Mouse (Mus musculus): Measurements from ENCODE around the gene Slc35g2.

Gene Slc35g2

DNA sequence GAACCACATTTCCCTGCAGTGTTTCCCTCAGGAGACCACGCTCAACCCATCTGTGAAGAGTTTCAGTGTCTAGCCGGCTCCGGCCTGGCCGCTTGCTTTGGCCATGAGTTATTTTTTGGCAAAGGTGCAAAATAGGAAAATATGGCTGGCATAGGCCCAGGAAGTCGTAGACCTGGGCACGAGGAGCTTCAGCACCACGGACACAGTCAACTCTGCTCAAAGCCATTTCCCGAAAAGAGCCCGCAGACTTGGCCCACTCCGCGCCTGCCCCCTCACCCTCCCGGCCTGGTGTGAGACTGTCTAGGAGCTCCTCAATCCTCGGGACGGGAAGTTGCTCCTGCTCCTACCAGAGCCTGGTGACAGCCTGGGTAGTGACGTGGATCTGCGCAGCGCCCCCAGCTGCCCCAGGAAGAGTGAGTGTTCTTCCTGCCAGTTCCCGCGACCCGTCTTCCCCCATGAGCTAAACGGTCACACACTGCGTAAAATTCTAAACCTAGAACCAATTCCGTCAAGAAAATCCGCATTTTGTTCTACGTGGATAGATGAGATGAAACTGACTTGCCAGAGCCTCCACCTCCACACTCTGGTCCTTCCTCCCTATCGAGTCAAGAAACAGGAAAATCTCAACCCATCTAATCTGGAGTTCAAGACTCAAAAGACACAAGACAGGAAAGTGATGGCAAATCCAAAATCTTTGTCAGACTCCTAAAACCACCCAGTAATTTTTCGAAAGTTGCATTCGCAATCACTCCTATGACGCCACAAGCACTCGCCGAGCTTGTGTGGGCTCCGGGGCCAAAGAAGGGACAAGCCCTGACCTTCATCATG is 878 bp downstream of the Slc35g2 start:
- in situ Hi-C loops (cut with MboI; ENCODE audit: low pct_unique_long_range_greater_than_20kb in 1 of 2, low sequenced_read_pairs in 2 of 2, unreplicated experiment in 1 of 2): no loop called here

DNA sequence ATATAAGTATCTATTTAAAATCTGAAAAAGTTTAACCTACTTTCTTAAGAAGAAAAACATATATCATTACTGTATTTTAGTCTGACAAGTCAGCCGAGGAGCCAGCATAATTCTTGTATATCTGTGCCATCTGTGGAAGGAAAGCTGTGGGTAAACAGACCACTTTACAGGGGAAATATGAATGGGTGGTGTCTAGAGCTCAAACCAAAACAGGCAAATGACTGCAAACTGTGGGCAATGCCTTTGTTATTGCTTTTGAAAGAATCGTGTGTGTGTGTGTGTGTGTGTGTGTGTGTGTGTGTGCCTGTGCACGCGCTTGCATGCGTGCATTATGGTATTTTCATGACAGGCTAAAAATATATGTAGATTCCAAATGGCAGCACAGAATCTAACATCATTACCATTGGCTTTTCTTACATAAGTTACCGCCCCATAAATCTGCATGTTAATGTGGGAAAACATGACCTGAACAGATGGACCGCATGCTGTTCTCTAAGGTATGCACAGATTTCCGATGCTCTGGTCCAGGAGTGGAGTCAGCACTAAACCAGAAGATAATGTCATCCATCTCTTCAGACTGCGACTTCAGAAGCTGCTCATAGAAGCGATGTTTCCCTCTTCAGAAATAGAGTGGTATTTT is 10.5 kb downstream of the Slc35g2 start:
- in situ Hi-C loops (cut with MboI; ENCODE audit: low pct_unique_long_range_greater_than_20kb in 1 of 2, low sequenced_read_pairs in 2 of 2, unreplicated experiment in 1 of 2): no loop called here

GRCm38 (mm10) chr9:100558991-100559390 is 11.9 kb downstream of the Slc35g2 start:
- in situ Hi-C loops (cut with MboI; ENCODE audit: low pct_unique_long_range_greater_than_20kb in 1 of 2, low sequenced_read_pairs in 2 of 2, unreplicated experiment in 1 of 2): no loop called here

DNA sequence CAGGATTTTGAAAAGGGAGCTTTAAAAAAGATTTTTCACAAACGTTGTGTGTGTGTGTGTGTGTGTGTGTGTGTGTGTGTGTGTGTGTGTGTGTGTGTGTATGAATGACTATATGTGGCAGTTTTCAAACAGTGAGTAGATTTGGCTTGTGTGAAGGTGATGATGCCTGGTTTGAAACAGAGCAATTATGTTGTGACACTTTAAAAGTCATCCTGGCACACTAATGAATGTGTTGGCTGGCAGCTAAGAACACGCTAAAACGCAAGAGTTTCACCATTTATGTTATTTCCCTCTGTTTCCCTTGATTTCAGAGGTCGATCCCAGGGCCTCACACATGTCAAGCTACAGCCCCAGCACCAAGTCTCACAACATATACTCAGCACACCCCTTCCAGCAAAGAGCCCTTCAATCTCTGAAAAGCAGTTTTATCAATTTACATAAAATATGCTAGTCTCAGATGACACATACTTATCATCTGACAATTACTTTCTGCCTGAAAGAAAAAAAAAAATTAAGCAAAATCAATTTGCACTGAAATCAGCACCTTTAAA is 12.8 kb downstream of the Slc35g2 start:
- in situ Hi-C loops (cut with MboI; ENCODE audit: low pct_unique_long_range_greater_than_20kb in 1 of 2, low sequenced_read_pairs in 2 of 2, unreplicated experiment in 1 of 2): no loop called here

DNA sequence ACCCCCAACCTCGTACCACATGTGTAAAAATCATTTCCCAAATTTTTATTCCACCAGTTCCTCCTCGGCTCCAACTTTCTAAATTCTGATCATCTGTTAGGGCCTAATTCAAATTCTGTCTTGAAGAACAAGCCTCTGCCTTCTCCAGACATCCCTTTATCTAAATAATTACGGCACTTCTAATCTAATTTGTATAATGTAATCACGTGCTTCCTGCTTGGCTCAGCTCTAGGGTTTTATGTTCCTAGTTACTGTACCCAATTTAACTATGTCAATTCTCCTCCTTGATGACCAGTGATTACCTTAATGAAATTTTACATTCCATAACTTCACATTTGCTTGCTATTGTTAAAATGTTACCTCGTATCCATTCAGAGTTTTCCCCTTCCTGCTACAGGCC is 15.2 kb downstream of the Slc35g2 start:
- in situ Hi-C loops (cut with MboI; ENCODE audit: low pct_unique_long_range_greater_than_20kb in 1 of 2, low sequenced_read_pairs in 2 of 2, unreplicated experiment in 1 of 2): no loop called here

DNA sequence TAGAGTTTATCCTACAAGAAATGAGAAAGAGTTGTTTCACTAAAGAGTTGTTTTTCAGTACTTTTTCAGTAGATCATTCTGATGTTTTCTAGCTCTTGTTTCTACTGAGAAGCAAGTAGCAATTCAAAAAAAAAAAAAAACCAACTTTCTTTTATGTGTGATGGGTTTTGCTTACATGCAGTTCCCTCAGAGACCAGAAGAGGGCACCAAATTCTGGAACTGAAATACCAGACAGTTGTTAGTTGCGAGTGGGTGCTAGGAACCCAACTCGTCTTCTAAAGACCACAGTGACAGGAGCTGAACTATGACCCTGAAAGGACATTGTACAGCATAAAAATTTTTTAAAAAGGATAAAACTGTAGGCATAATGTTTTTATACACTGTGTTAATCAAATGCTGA is 22.6 kb downstream of the Slc35g2 start:
- in situ Hi-C loops (cut with MboI; ENCODE audit: low pct_unique_long_range_greater_than_20kb in 1 of 2, low sequenced_read_pairs in 2 of 2, unreplicated experiment in 1 of 2): loop anchor here (25.0 kb wide), 1 partner anchor 364 kb away; no protein-coding TSS in a partner anchor

DNA sequence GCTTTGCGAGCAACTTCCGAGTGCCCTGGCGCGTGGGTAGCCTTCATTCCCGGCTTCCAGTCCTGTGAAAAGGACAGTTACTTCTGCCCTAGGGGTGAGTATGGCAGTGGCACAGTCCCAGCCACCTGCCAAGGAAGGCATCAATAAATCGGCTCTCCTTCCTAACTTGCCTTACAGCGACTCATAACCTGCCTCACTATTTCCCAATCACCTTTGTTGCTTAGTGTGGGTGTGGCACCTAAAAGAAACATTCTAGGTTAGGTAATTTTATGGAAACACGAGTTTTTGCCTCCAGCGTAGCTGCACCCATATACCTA is 24.3 kb downstream of the Slc35g2 start:
- in situ Hi-C loops (cut with MboI; ENCODE audit: low pct_unique_long_range_greater_than_20kb in 1 of 2, low sequenced_read_pairs in 2 of 2, unreplicated experiment in 1 of 2): loop anchor here (25.0 kb wide), 1 partner anchor 366 kb away; no protein-coding TSS in a partner anchor

DNA sequence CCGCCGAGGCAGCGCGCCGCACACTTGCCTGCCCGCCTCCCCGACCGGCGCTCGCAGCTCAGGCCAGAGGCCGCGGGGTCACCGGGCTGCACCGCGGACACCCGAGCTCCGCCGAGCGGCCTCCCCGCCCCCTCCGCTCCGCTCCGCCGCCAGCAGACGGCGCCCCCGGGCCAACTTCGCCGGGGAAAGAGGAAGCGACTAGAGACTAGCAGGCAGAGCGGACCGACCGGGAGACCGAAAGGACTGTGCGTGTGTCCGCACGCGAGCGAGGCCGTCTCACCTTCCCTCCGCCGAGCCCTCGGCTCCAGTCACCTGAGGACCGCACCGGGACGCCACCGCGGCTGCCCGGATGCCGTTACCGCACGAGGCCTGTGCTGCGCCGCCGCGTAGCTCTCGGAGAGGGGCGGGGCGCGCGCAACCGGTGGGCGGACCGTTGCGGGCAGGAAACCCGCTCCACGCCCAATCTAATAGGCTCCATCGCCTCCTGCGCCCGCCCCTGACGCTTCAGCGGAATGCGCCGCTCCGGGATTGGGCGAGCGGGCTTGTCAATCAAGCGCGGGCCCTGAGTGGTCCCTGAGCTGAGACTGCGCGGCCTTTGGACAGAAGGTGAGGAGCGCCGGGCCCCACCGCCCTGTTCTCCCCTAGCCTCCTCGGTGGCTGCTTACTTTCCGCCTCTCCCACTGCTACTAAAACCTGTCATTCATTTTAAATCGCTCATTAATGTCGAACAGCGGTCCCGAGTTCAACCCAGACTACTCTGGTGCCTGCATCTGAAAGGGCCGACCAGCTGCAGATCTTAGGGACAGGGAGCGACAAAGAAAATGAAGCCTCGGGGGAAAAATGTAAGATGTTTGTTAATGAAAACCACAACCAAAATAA is 24.9 kb downstream of the Slc35g2 start, which contains the start of gene Nck1:
Gene Nck1 (minus strand): TSS at position 420 of the 879 bp plus-strand sequence.
- in situ Hi-C loops (cut with MboI; ENCODE audit: low pct_unique_long_range_greater_than_20kb in 1 of 2, low sequenced_read_pairs in 2 of 2, unreplicated experiment in 1 of 2): loop anchor here (25.0 kb wide), 1 partner anchor 366 kb away; no protein-coding TSS in a partner anchor

DNA sequence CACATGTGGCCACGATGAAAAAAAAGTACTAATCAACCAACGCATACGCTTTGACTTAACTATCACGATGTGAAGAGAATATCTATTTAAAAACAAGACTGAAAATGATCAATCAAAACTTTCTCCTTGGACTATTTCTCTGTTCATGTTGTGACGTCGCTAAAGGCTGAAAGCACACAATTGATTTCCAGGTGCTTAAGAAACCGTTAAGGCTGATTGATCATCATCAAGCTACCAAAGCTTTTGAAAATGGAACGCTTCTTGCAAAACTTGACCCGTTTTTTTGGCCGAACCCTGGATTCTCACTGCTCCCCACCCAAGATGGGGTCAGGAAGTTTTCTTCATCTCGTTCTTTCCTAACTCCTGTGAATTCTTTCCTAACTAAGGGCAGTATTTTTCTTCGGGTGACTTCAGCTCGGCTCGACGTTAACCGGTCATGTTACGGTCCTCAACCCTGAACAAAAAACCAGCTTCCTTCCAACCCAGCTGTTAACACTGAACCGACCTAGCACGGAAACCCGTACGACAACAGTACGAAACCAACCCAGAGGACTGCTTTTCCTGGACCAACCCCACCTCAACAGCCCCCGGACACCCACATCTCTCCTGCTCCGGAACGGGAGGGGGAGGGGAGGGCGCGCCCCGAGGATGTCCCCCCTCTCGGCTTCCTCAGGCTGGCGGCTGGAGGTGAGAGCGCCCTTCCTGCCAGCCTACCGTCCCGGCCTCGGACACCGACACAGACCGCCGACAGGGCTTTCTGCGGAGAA is 25.8 kb downstream of the Slc35g2 start:
- in situ Hi-C loops (cut with MboI; ENCODE audit: low pct_unique_long_range_greater_than_20kb in 1 of 2, low sequenced_read_pairs in 2 of 2, unreplicated experiment in 1 of 2): loop anchor here (25.0 kb wide), 1 partner anchor 367 kb away; no protein-coding TSS in a partner anchor

GRCm38 (mm10) chr9:100535618-100536262 is 35.1 kb downstream of the Slc35g2 start:
- in situ Hi-C loops (cut with MboI; ENCODE audit: low pct_unique_long_range_greater_than_20kb in 1 of 2, low sequenced_read_pairs in 2 of 2, unreplicated experiment in 1 of 2): loop anchor here (25.0 kb wide), 1 partner anchor 377 kb away; no protein-coding TSS in a partner anchor

GRCm38 (mm10) chr9:100534686-100535085 is 36.2 kb downstream of the Slc35g2 start:
- in situ Hi-C loops (cut with MboI; ENCODE audit: low pct_unique_long_range_greater_than_20kb in 1 of 2, low sequenced_read_pairs in 2 of 2, unreplicated experiment in 1 of 2): loop anchor here (25.0 kb wide), 1 partner anchor 378 kb away; no protein-coding TSS in a partner anchor

DNA sequence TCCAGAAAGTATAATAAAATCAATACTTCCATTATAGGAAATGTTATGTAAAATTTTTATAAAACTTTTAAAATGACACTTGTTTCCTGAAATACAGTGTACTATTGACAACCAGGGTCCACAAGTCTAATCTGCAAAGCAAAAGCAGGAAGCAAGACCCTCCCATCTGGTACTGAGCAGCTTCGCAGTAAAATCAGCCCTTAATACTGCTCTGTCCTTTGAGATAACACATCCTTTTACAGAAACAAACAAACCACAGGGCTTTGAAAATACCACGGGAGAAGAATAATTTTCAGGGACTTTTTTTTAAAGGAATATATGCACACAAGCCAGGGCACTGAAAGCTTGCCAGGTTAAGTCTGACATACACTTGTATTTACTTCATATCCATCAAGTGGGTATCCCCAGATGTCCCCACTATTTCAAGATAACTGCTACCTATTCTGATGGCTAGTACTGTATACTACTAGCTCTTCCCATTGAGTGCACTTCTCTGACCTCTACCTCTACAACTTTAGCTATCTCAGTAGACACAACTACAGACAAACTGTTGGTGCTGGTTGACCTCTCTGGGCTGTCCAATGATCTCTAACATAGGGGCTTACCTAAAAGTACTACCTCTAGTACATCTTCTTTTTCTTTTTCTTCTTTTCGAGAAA is 37.9 kb downstream of the Slc35g2 start:
- in situ Hi-C loops (cut with MboI; ENCODE audit: low pct_unique_long_range_greater_than_20kb in 1 of 2, low sequenced_read_pairs in 2 of 2, unreplicated experiment in 1 of 2): loop anchor here (25.0 kb wide), 1 partner anchor 379 kb away; no protein-coding TSS in a partner anchor

GRCm38 (mm10) chr9:100531296-100531695 is 39.6 kb downstream of the Slc35g2 start:
- in situ Hi-C loops (cut with MboI; ENCODE audit: low pct_unique_long_range_greater_than_20kb in 1 of 2, low sequenced_read_pairs in 2 of 2, unreplicated experiment in 1 of 2): loop anchor here (25.0 kb wide), 1 partner anchor 381 kb away; no protein-coding TSS in a partner anchor

DNA sequence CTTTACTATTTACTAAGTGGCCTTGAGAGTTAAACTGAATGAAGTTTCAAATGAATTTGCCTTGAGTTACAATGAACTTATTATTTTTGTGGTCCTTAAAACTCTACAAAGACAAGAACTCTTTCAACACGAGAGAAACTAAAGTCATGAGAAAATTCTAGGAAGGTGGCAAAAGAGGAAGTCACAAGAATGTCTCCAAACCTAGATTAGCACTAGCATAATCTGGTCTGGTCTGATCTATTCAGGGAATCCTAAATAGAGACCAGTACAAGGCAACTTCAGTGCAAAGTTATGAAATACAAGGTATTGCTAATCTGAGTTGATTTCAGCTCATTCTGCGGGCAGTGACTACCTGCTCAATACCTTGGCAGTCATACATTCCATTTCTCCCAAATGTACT is 45.7 kb downstream of the Slc35g2 start:
- in situ Hi-C loops (cut with MboI; ENCODE audit: low pct_unique_long_range_greater_than_20kb in 1 of 2, low sequenced_read_pairs in 2 of 2, unreplicated experiment in 1 of 2): loop anchor here (25.0 kb wide), 1 partner anchor 387 kb away; no protein-coding TSS in a partner anchor

DNA sequence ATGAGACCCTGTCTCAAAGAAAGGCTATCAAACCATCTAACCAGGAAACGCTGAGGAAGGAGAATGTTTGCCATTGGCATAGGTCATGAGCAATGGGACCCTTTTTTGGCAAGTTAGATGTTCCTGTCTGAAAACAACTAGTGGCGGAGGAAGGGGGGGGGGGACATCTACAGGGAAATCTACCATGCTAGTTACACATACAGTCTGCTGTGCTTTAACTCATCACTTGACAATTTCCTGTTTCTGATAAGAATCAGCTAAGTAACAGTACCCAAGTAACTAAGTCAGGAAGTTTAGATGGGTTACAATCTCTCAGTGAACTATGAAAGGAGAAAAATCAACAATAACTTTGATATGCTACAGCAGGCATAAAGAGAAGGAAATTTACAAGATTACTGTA is 48.9 kb downstream of the Slc35g2 start:
- in situ Hi-C loops (cut with MboI; ENCODE audit: low pct_unique_long_range_greater_than_20kb in 1 of 2, low sequenced_read_pairs in 2 of 2, unreplicated experiment in 1 of 2): no loop called here

GRCm38 (mm10) chr9:100520586-100520985 is 50.3 kb downstream of the Slc35g2 start:
- in situ Hi-C loops (cut with MboI; ENCODE audit: low pct_unique_long_range_greater_than_20kb in 1 of 2, low sequenced_read_pairs in 2 of 2, unreplicated experiment in 1 of 2): no loop called here

DNA sequence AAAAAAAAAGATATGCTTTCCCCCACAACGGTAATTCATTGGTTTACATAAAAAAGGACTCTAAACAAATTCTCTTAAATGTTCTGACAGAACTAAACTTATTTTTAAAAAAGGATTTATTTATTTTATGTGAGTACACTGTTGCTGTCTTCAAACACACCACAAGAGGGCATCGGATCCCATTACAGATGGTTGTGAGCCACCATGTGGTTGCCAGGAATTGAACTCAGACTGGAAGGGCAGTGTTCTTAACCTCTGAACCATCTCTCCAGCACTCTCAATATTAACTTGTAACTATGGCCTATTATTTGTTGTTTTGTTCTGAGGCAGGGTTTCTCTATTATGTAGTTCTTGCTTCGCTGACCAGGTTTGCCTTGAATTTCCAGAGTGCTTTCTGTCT is 50.9 kb downstream of the Slc35g2 start:
- in situ Hi-C loops (cut with MboI; ENCODE audit: low pct_unique_long_range_greater_than_20kb in 1 of 2, low sequenced_read_pairs in 2 of 2, unreplicated experiment in 1 of 2): no loop called here

Data from mouse embryonic stem cell (cell line).